Mouse (Mus musculus) C2C12 (cell line): Measurements from ENCODE around the gene Ppp1r9b. TPM values are rescaled to one million over a fixed set of nuclear protein-coding genes. Genes with fewer than 3 reads are reported as not detected.

Source experiments
- H3K27me3 ChIP-seq: one replicate; pipeline ENCODE4 v1.6.1; 2011; ENCODE audit not compliant: control insufficient read depth, insufficient read depth, insufficient read length
- H3K36me3 ChIP-seq: one replicate; pipeline ENCODE4 v1.6.1; 2011; ENCODE audit not compliant: control insufficient read depth, insufficient read depth
- H3K4me3 ChIP-seq: one replicate; pipeline ENCODE4 v1.5.1; 2011; ENCODE audit warnings: mild to moderate bottlenecking, control low read depth; ENCODE audit not compliant: poor library complexity, insufficient read depth, severe bottlenecking
- H3K79me2 ChIP-seq: one replicate; pipeline ENCODE4 v1.6.1; 2011; ENCODE audit not compliant: control insufficient read depth, insufficient read depth
- H3K79me3 ChIP-seq: one replicate; pipeline ENCODE4 v1.6.1; 2011; ENCODE audit warnings: low read depth, control low read depth
- H3ac ChIP-seq: one replicate; pipeline ENCODE3; 2011; ENCODE audit warnings: low read depth; ENCODE audit not compliant: control insufficient read depth, insufficient read length
- CEBPB ChIP-seq: IDR thresholded peaks from one replicate; pipeline ENCODE4 v1.6.1; 2011; ENCODE audit warnings: low read depth, mild to moderate bottlenecking, control low read depth, moderate library complexity
- CTCF ChIP-seq: IDR thresholded peaks from one replicate; pipeline ENCODE4 v1.5.1; 2011; ENCODE audit not compliant: control insufficient read depth, insufficient read depth, insufficient read length
- FOSL1 ChIP-seq: IDR thresholded peaks from one replicate; pipeline ENCODE4 v1.8.0; 2011; ENCODE audit warnings: mild to moderate bottlenecking, low read length; ENCODE audit not compliant: poor library complexity, insufficient read depth, severe bottlenecking
- MAX ChIP-seq: IDR thresholded peaks from one replicate; pipeline ENCODE4 v1.6.1; 2011; ENCODE audit warnings: mild to moderate bottlenecking, control low read depth
- MYOD1 ChIP-seq: IDR thresholded peaks from one replicate; pipeline ENCODE4 v1.6.1; 2011; ENCODE audit warnings: low read depth; ENCODE audit not compliant: control insufficient read depth, insufficient read length
- MYOG ChIP-seq: IDR thresholded peaks from one replicate; pipeline ENCODE4 v1.6.1; 2011; ENCODE audit not compliant: control insufficient read depth, insufficient read length; ENCODE audit errors: extremely low read depth
- USF1 ChIP-seq: IDR thresholded peaks from one replicate; pipeline ENCODE4 v1.6.1; 2011; ENCODE audit warnings: low read depth, mild to moderate bottlenecking, control low read depth, moderate library complexity
- polyA plus RNA-seq: library from polyadenylated mRNA; unstranded; fragments of >200 nt; fragmentation: generic; extraction: Trizol; gene quantifications from one replicate; pipeline ENCODE4 v1.2.1, GENCODE M21; 2012; ENCODE audit warnings: missing spikeins

Ppp1r9b gene
- polyA plus RNA-seq, 1 experiment: 31.8 TPM

DNA sequence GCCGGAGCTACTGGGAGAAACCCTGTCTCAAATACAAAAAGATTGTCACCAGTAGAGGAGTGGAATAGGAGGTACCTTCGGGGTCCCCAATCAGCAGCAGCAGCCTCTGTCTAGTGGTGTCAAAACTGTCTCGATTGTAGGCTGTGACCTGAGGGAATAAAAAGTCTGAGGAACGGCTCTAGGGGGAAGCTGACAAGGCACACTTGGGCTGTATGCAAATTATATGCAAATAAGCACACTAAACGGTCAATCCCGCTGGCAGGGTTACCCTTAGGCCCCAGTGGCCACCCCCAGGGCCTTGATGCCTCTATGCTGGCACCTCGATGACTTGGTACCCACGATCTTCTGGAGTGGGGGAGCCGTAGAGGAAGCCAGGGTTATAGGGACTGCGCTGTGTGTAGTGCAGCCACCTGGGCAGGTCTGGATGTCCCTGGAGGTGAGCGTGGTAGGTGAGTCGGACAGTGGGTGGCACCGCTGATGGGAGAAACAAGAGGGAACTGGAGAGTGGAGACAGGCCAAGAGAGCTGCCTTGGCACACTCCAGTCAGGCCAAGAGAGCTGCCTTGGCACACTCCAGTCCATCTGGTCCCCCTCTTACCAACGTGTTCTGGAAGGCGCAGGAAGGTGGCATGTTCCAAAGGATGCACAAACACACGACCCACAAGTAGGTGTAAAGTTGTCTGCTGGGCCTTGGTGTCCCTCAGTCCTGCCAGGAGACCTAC is 18.8 kb upstream of the Ppp1r9b start:
- TF ChIP-seq MAX (no peak), CTCF (no peak), FOSL1 (no peak), CEBPB (no peak), MYOG (no peak), MYOD1 (no peak), USF1 (no peak)
- H3ac ChIP-seq: no peak overlapping the region
- no peak overlapping the region for H3K4me3 ChIP-seq
- no peaks in the 10 kb centered on the region for H3K79me2 ChIP-seq
- H3K27me3 ChIP-seq: peaks cover 9% of the 10 kb centered on the region
- no peaks in the 10 kb centered on the region for H3K79me3 ChIP-seq
- no peaks in the 10 kb centered on the region for H3K36me3 ChIP-seq

GRCm38 (mm10) chr11:94972887-94973286 is 17.9 kb upstream of the Ppp1r9b start:
- TF ChIP-seq MYOD1 (no peak), MAX (no peak), FOSL1 (no peak), CTCF (no peak)
- Histone ChIP-seq H3K36me3 (no peaks in the 10 kb centered on the region), H3K4me3 (no peak overlapping the region), H3ac (no peak overlapping the region), H3K27me3 (peaks cover 3% of the 10 kb centered on the region), H3K79me2 (no peaks in the 10 kb centered on the region), H3K79me3 (no peaks in the 10 kb centered on the region)

DNA sequence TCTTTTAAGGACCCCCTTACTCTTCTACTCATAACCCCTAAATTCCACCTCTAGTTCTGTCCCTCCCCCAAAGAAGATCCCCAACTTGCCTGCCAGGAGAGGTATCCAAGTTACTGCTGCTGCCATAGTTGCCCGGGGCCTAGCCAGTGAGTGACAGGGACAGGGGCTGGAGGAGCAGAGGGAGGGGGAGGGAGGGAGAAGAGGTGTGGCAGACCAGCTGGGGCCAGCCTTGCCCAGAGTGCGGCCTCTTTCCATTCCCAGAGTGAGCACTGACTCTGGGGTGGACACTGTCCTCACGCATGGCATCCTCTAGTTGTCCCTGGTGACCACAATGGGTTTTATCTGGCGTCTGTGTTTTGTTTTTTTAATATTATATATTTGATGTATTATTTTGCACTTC is 17.5 kb upstream of the Ppp1r9b start:
- no peak overlapping the region for H3ac ChIP-seq
- H3K36me3 ChIP-seq: no peaks in the 10 kb centered on the region
- H3K4me3 ChIP-seq: no peak overlapping the region
- TF ChIP-seq MYOD1 (peak; percentile 10), FOSL1 (no peak)
- H3K79me3 ChIP-seq: no peaks in the 10 kb centered on the region
- H3K79me2 ChIP-seq: no peaks in the 10 kb centered on the region
- peaks cover 3% of the 10 kb centered on the region for H3K27me3 ChIP-seq

DNA sequence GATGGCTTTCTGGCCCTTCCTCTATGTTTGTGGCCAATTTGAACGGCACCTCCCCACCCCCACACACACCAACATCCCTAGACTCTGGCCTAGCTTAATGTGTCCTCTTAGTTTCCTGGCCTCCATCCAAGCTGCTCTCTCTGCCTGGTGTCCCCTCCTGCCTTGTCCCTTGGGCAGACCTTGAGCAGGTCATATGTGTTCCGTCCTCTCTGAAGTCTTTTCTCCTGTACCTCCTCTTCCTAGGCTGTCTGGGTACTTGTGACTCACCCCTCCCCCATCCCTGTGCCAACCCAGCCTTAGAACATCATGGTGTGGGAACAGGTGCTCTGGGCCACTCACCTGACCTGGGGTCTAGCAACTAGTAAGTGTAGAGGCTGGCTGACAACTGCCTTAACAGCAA is 15.9 kb upstream of the Ppp1r9b start:
- no peak overlapping the region for H3K4me3 ChIP-seq
- no peaks in the 10 kb centered on the region for H3K36me3 ChIP-seq
- no peaks in the 10 kb centered on the region for H3K79me2 ChIP-seq
- TF ChIP-seq MAX (no peak), CTCF (no peak), MYOD1 (no peak), MYOG (no peak), FOSL1 (no peak), CEBPB (no peak), USF1 (no peak)
- H3ac ChIP-seq: no peak overlapping the region
- H3K27me3 ChIP-seq: peaks cover 3% of the 10 kb centered on the region
- H3K79me3 ChIP-seq: no peaks in the 10 kb centered on the region

DNA sequence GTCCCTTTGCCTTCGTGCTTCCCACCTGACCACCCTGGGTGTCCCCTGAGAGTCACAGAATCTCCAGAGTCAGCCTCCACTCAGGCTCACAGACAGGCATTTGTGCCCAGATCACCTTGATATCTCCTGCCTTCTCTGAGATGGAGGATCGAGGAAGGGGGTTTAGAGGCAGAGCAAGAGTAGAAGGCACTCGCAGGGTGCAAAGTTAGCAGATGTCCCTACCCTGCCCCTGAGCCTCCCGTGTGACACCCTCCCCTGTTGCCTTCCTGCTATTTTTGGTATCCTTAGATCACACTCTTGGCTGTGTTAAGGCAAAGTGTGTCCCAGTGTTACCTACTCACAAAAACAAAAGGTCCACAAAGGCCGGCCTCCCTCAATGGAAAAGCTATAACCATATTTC is 14.6 kb upstream of the Ppp1r9b start, which contains the start of gene Sgca:
TSS of gene Sgca (minus strand) at position 129 of the 400 bp plus-strand sequence.
- H3K27me3 ChIP-seq: peaks cover 2% of the 10 kb centered on the region
- no peak within 1 kb of the TSS for H3ac ChIP-seq
- H3K79me2 ChIP-seq: no peaks in the 10 kb centered on the region
- TF ChIP-seq MYOG (no peak), MAX (no peak)
- no peaks in the 10 kb centered on the region for H3K36me3 ChIP-seq
- no peak within 1 kb of the TSS for H3K4me3 ChIP-seq
- no peaks in the 10 kb centered on the region for H3K79me3 ChIP-seq

DNA sequence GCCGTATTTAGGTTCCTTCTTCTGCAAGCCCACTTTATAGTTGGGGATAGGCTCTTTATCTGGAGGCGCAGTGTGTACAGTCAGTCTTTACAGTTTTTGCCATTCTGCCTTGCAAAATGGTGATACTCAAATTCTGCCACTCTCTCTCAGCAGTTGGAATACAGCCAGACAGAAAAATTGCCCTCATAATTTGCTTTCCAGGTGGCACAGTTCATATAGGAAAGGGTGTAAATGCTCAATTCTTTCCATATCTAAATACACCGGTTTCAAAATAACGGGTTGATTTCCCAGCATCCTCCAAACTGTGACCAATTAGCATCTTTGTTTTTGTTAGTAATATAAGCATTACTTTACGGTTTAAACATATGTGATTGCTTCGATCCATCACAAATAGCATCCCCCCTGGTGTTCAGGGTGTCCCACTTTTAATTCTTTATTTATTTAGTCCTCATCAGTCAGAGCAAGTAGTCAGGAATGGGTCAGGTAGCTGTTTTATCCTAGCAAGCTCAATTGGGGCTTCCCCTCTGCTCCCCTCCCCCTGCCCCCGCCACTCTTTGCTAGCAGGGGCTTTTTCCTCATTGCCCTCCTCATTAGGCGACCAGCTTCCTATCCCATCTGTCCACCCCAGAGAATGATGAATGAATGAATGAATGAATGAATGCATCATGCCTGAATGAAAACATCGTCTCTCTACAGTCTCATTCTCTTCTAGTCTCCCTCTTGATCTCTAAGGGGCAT is 12.5 kb upstream of the Ppp1r9b start:
- Histone ChIP-seq H3K27me3 (no peaks in the 10 kb centered on the region), H3ac (no peak overlapping the region), H3K79me3 (no peaks in the 10 kb centered on the region), H3K79me2 (no peaks in the 10 kb centered on the region), H3K36me3 (no peaks in the 10 kb centered on the region), H3K4me3 (no peak overlapping the region)
- TF ChIP-seq FOSL1 (no peak), MYOD1 (no peak), MAX (no peak), MYOG (no peak)
